ENCODE assay signal across 7 mouse cellular contexts in genomic region chr5:24681436-24681835, GRCm38 (mm10).
"Had no signal": no experiment of that assay in that cellular context is flagged by ENCODE, and none has a peak within 500 bp of the region (broad histone marks: within the 10 kb centered on the region; RNA-seq: fewer than 3 reads in every experiment).

No protein-coding gene starts in this region.

- DNase-seq: liver, postnatal 0 days; lung, adult 2 months; lung, postnatal 14 days; right cerebral cortex, postnatal 14 days; thymus, adult 18-20 months; thymus, postnatal 14 days; thymus, postnatal 36 days had no signal
